ENCODE assay signal across 12 mouse cellular contexts in genomic region chr5:23672136-23672535, GRCm38 (mm10). TPM values are rescaled to one million over a fixed set of nuclear protein-coding genes. Genes with fewer than 3 reads are reported as not detected.
DNase-seq lines count a peak whose midpoint lies in the region; ATAC-seq and TF ChIP-seq lines count a peak whose summit lies in the region.
"Had no signal": no experiment of that assay in that cellular context is flagged by ENCODE, and none has a peak within 500 bp of the region (broad histone marks: within the 10 kb centered on the region; RNA-seq: fewer than 3 reads in every experiment).

No protein-coding gene starts in this region.

- peaks cover 23% of the 10 kb centered on the region for H3K4me1 ChIP-seq in neural tube, embryonic 13.5 days (replicated peaks)
- no peaks in the 10 kb centered on the region; the same call in 1 of the 2 replicates for H3K4me1 ChIP-seq in stomach, postnatal 0 days (replicated peaks; ENCODE audit: control insufficient read depth, insufficient read depth)
- H3K4me1 ChIP-seq in forebrain, embryonic 12.5 days, result peaks cover 3% of the 10 kb centered on the region; the same call in 1 of the 2 replicates

- no peak overlapping the region for H3K4me3 ChIP-seq in neural tube, embryonic 13.5 days
- H3K4me3 ChIP-seq in stomach, postnatal 0 days (ENCODE audit: low read depth, low read length), result peak overlapping the region; percentile 12; the same call in 1 of the 2 replicates
- H3K4me3 ChIP-seq in forebrain, embryonic 12.5 days (replicated peaks), result no peak overlapping the region
- H3K4me3 ChIP-seq: midbrain, embryonic 12.5 days had no signal

- 0 out of 2 replicates have a peak overlapping the region, but pooled peaks have one; percentile 9 for H3K4me2 ChIP-seq in neural tube, embryonic 13.5 days
- no peak overlapping the region; the same call in 1 of the 2 replicates for H3K4me2 ChIP-seq in stomach, postnatal 0 days (replicated peaks; ENCODE audit: low read depth)
- no peak overlapping the region for H3K4me2 ChIP-seq in forebrain, embryonic 12.5 days
- H3K4me2 ChIP-seq: midbrain, embryonic 12.5 days had no signal

- 45% methylated on average over 7 of the region's 7 CpGs for WGBS in neural tube, embryonic 13.5 days
- 32% methylated on average over 7 of the region's 7 CpGs for WGBS in stomach, postnatal 0 days
- 66% methylated on average over 7 of the region's 7 CpGs for WGBS in forebrain, embryonic 12.5 days

- no peak for ATAC-seq in neural tube, embryonic 13.5 days (ENCODE audit: low read depth)
- peak; percentile 55; the same call in 1 of the 2 replicates for ATAC-seq in stomach, postnatal 0 days (ENCODE audit: low FRiP score, low TSS enrichment)
- no peak for ATAC-seq in forebrain, embryonic 12.5 days (ENCODE audit: low FRiP score)

- no peak for TF ChIP-seq CTCF in stomach, postnatal 0 days (IDR thresholded peaks at IDR 0.05; ENCODE audit: low read depth)

- TF ChIP-seq EP300 in stomach, postnatal 0 days (optimal IDR thresholded peaks at IDR 0.05), result no peak

- DNase-seq in adrenal gland, adult 2 months, result peak; percentile 24
- no peak for DNase-seq in adrenal gland, adult 18-20 months (ENCODE audit: low spot score in 2 of 2)
- DNase-seq in neural tube, embryonic 10.5 days (ENCODE audit: extremely low spot score, low spot score), result no peak
- DNase-seq in kidney, postnatal 4 days, result peak; percentile 8 to 27
- DNase-seq in stomach, postnatal 0 days (ENCODE audit: low spot score), result peak; percentile 49
- no peak for DNase-seq in frontal cortex, postnatal 36 days (ENCODE audit: low spot score in 2 of 2)
- DNase-seq: cerebellum, postnatal 10 days; gastrocnemius, postnatal 36 days; right cerebral cortex, postnatal 14 days had no signal

- H3K36me3 ChIP-seq in neural tube, embryonic 13.5 days, result no peaks in the 10 kb centered on the region
- H3K36me3 ChIP-seq in stomach, postnatal 0 days (ENCODE audit: control insufficient read depth, insufficient read depth, low read length), result no peaks in the 10 kb centered on the region
- no peaks in the 10 kb centered on the region for H3K36me3 ChIP-seq in forebrain, embryonic 12.5 days (replicated peaks)
- H3K36me3 ChIP-seq: midbrain, embryonic 12.5 days had no signal

- H3K9ac ChIP-seq in neural tube, embryonic 13.5 days, result no peak overlapping the region
- H3K9ac ChIP-seq in stomach, postnatal 0 days (ENCODE audit: low read length), result no peak overlapping the region
- no peak overlapping the region for H3K9ac ChIP-seq in forebrain, embryonic 12.5 days
- H3K9ac ChIP-seq: midbrain, embryonic 12.5 days had no signal

- H3K27ac ChIP-seq in neural tube, embryonic 13.5 days (replicated peaks), result no peak overlapping the region
- 0 out of 2 replicates have a peak overlapping the region, but pooled peaks have one; percentile 24 for H3K27ac ChIP-seq in stomach, postnatal 0 days (replicated peaks)
- no peak overlapping the region for H3K27ac ChIP-seq in forebrain, embryonic 12.5 days
- H3K27ac ChIP-seq: midbrain, embryonic 12.5 days had no signal

- no peaks in the 10 kb centered on the region for H3K27me3 ChIP-seq in neural tube, embryonic 13.5 days
- no peaks in the 10 kb centered on the region for H3K27me3 ChIP-seq in stomach, postnatal 0 days (ENCODE audit: control insufficient read depth, insufficient read depth, low read length)
- H3K27me3 ChIP-seq in forebrain, embryonic 12.5 days, result no peaks in the 10 kb centered on the region
- H3K27me3 ChIP-seq: midbrain, embryonic 12.5 days had no signal

- H3K9me3 ChIP-seq in neural tube, embryonic 13.5 days, result no peaks in the 10 kb centered on the region
- H3K9me3 ChIP-seq in stomach, postnatal 0 days (ENCODE audit: control insufficient read depth, low read length), result no peaks in the 10 kb centered on the region
- H3K9me3 ChIP-seq in forebrain, embryonic 12.5 days, result no peaks in the 10 kb centered on the region
- H3K9me3 ChIP-seq: midbrain, embryonic 12.5 days had no signal

RNA-seq across cellular contexts. Expression of gene Srpk2, which starts 12.3 kb away (rescaled TPM):
- total RNA-seq in adrenal gland, adult 2 months (2021), result 10 to 100 TPM; 51.5 to 54.2 TPM
- polyA plus RNA-seq in adrenal gland, adult 2 months (2012; rRNA removed), result 1.8 and 2.3 TPM in 2 replicates
- 10 to 100 TPM; 41.3 to 45.4 TPM for total RNA-seq in adrenal gland, adult 18-20 months (2021)
- 91.1 and 96.1 TPM in 2 replicates for polyA plus RNA-seq in neural tube, embryonic 13.5 days (2015; fragmentation: Nextera tagmentation; extraction: Ambion mirVana)
- 27.1 and 27.4 TPM in 2 replicates for polyA plus RNA-seq in stomach, postnatal 0 days (2015; fragmentation: Nextera tagmentation; extraction: Ambion mirVana)
- 71.4 and 78.3 TPM in 2 replicates for polyA plus RNA-seq in forebrain, embryonic 12.5 days (2016; fragmentation: Nextera tagmentation; extraction: Ambion mirVana)

Comparison
In these comparisons a context has a peak if more than half of its experiments do, and no peak if none do; other contexts are left out.
1. DNase-seq: peak in adrenal gland, adult 2 months (single experiment), kidney, postnatal 4 days (2 of 2) and stomach, postnatal 0 days (single experiment); none in adrenal gland, adult 18-20 months (0 of 2), neural tube, embryonic 10.5 days (single experiment) and frontal cortex, postnatal 36 days (0 of 2).